Mouse (Mus musculus): Measurements from ENCODE around the gene Mitf.

- TF ChIP-seq CTCF (IDR thresholded peaks at IDR 0.05; ENCODE audit: low read depth, low read length): no peak
- no peak for TF ChIP-seq GATA1 (IDR thresholded peaks at IDR 0.05; ENCODE audit: borderline replicate concordance, low read length)
- TF ChIP-seq POLR2AphosphoS5 (IDR thresholded peaks at IDR 0.05; ENCODE audit: insufficient replicate concordance, low read depth, low read length): no peak
- TF ChIP-seq GATA2 (IDR thresholded peaks at IDR 0.05; ENCODE audit: borderline replicate concordance, low read depth, low read length): no peak
- TF ChIP-seq TAL1 (conservative IDR thresholded peaks at IDR 0.05; ENCODE audit: low read depth, low read length): no peak
These were observed 186.7 kb downstream of the Mitf start for GRCm38 (mm10) chr6:97993507-97993906.
